Mouse (Mus musculus) adipocyte (in vitro differentiated cells): Measurements from ENCODE around the gene Ndufb4.
"Not testable (repeated sequence)": the region's sequence is repeated elsewhere in the genome, so short reads cannot be mapped to it uniquely, and the experiment has no call there.

Experiments
- DNase-seq: peaks from one replicate; pipeline ENCODE4 v3.0.0-alpha.2; 2016; ENCODE audit warnings: low spot score

Gene Ndufb4

GRCm38 (mm10) chr16:37653731-37654657 is at the start of gene Ndufb4:
TSS of gene Ndufb4 (minus strand) at chr16:37654453.
- peak; percentile 100 for DNase-seq

GRCm38 (mm10) chr16:37703884-37704283 is 49.6 kb upstream of the Ndufb4 start:
- DNase-seq: no peak

- not testable (repeated sequence) for DNase-seq
Measured at GRCm38 (mm10) chr16:37700071-37700470, 45.8 kb upstream of the Ndufb4 start.

- DNase-seq: no peak
Measured at GRCm38 (mm10) chr16:37698767-37699166, 44.5 kb upstream of the Ndufb4 start.

- no peak for DNase-seq
Measured at GRCm38 (mm10) chr16:37697271-37697670, 43.0 kb upstream of the Ndufb4 start.

- no peak for DNase-seq
Measured at GRCm38 (mm10) chr16:37690932-37691730, 36.9 kb upstream of the Ndufb4 start.

GRCm38 (mm10) chr16:37690465-37690864 is 36.2 kb upstream of the Ndufb4 start:
- no peak for DNase-seq

- no peak for DNase-seq
Measured at GRCm38 (mm10) chr16:37689934-37690333, 35.7 kb upstream of the Ndufb4 start.

GRCm38 (mm10) chr16:37689251-37689926 is 35.1 kb upstream of the Ndufb4 start:
- DNase-seq: peak; percentile 69

- DNase-seq: peak; percentile 42
Measured at GRCm38 (mm10) chr16:37688181-37688580, 33.9 kb upstream of the Ndufb4 start.

- DNase-seq: peak; percentile 51
Measured at GRCm38 (mm10) chr16:37687301-37687980, 33.2 kb upstream of the Ndufb4 start.

- DNase-seq: no peak
Measured at GRCm38 (mm10) chr16:37686834-37687233, 32.6 kb upstream of the Ndufb4 start.

- DNase-seq: no peak
Measured at GRCm38 (mm10) chr16:37685946-37686600, 31.8 kb upstream of the Ndufb4 start.

GRCm38 (mm10) chr16:37684634-37685441 is 30.6 kb upstream of the Ndufb4 start:
- peak; percentile 98 for DNase-seq

GRCm38 (mm10) chr16:37684259-37684633 is 30.0 kb upstream of the Ndufb4 start:
- no peak for DNase-seq

GRCm38 (mm10) chr16:37683154-37684130 is 29.2 kb upstream of the Ndufb4 start:
- peak; percentile 52 for DNase-seq

- peak; percentile 94 for DNase-seq
Measured at GRCm38 (mm10) chr16:37682309-37682975, 28.2 kb upstream of the Ndufb4 start.

- DNase-seq: no peak
Measured at GRCm38 (mm10) chr16:37680831-37681230, 26.6 kb upstream of the Ndufb4 start.
